Mouse (Mus musculus): ENCODE measurements around the gene Pym1. TPM values are rescaled to one million over a fixed set of nuclear protein-coding genes. Genes with fewer than 3 reads are reported as not detected.

The Pym1 gene
- polyA plus RNA-seq (2017; shearing (Covaris generic)), result 10 to 100 TPM; 40.9 to 52.5 TPM

GRCm38 (mm10) chr10:128747646-128748251 lies at the start of gene Pym1:
Gene Pym1 (plus strand): TSS chr10:128747889.

GRCm38 (mm10) chr10:128703895-128704294 lies 43.8 kb upstream of the Pym1 start, which contains the start of gene Pmel:
Gene Pmel (plus strand): TSS chr10:128704195.

GRCm38 (mm10) chr10:128704491-128705316 lies 43.0 kb upstream of the Pym1 start, which contains the start of gene Cdk2:
Gene Cdk2 (minus strand): TSS chr10:128705031.

GRCm38 (mm10) chr10:128744680-128745601 lies 2.7 kb upstream of the Pym1 start, which contains the start of gene Dgka:
Gene Dgka (minus strand): TSS chr10:128744855.

GRCm38 (mm10) chr10:128790398-128791124 lies 42.9 kb downstream of the Pym1 start, which contains the start of gene Mmp19:
Gene Mmp19 (plus strand): TSS chr10:128790910.

GRCm38 (mm10) chr10:128803771-128804270 lies 56.1 kb downstream of the Pym1 start, which contains the start of gene Dnajc14:
Gene Dnajc14 (plus strand): TSS chr10:128804062.

GRCm38 (mm10) chr10:128804271-128805091 lies 56.8 kb downstream of the Pym1 start, which contains the start of gene Tmem198b:
Gene Tmem198b (minus strand): TSS chr10:128804370.

Other genes starting within 250 kb of the Pym1 start
- gene Myl6b, start 249.2 kb upstream of the Pym1 start, polyA plus RNA-seq (2017; shearing (Covaris generic)), result 1 to 10 TPM; 2.8 to 4.1 TPM
- 100 to 1,000 TPM; 152 to 259 TPM for gene Esyt1, start 222.0 kb upstream of the Pym1 start, polyA plus RNA-seq (2017; shearing (Covaris generic))
- gene Zc3h10, start 200.1 kb upstream of the Pym1 start, polyA plus RNA-seq (2017; shearing (Covaris generic)), result 10 to 100 TPM; 14.8 to 21.0 TPM
- gene Rpl41, start 198.6 kb upstream of the Pym1 start, polyA plus RNA-seq (2017; shearing (Covaris generic)), result 1,000 to 10,000 TPM; 2,295 to 3,397 TPM
- gene Pa2g4, start 181.9 kb upstream of the Pym1 start, polyA plus RNA-seq (2017; shearing (Covaris generic)), result 10 to 100 TPM; 32.7 to 42.9 TPM
- gene Erbb3, start 158.2 kb upstream of the Pym1 start, polyA plus RNA-seq (2017; shearing (Covaris generic)), result 10 to 100 TPM in 1 of 2 experiments, 1 to 10 TPM in 1; 2.0 to 15.0 TPM
- gene Rps26, start 121.1 kb upstream of the Pym1 start, polyA plus RNA-seq (2017; shearing (Covaris generic)), result 1,000 to 10,000 TPM in 1 of 2 experiments, 100 to 1,000 TPM in 1; 586 to 1,014 TPM
- 10 to 100 TPM; 77.6 to 81.2 TPM for gene Ikzf4, start 101.9 kb upstream of the Pym1 start, polyA plus RNA-seq (2017; shearing (Covaris generic))
- gene Suox, start 73.8 kb upstream of the Pym1 start, polyA plus RNA-seq (2017; shearing (Covaris generic)), result 10 to 100 TPM; 45.6 to 47.3 TPM
- 10 to 100 TPM; 36.9 to 40.5 TPM for gene Rab5b, start 51.6 kb upstream of the Pym1 start, polyA plus RNA-seq (2017; shearing (Covaris generic))
- gene Pmel, start 43.7 kb upstream of the Pym1 start, polyA plus RNA-seq (2017; shearing (Covaris generic)), result 1 to 10 TPM; 3.4 to 6.2 TPM
- gene Cdk2, start 42.9 kb upstream of the Pym1 start, polyA plus RNA-seq (2017; shearing (Covaris generic)), result 10 to 100 TPM; 42.5 to 47.5 TPM
- 100 to 1,000 TPM; 586 to 621 TPM for gene Dgka, start 3.0 kb upstream of the Pym1 start, polyA plus RNA-seq (2017; shearing (Covaris generic))
- gene Mmp19, start 43.0 kb downstream of the Pym1 start, polyA plus RNA-seq (2017; shearing (Covaris generic)), result under 1 TPM; 0.43 to 0.45 TPM
- 10 to 100 TPM; 67.6 to 90.9 TPM for gene Dnajc14, start 56.2 kb downstream of the Pym1 start, polyA plus RNA-seq (2017; shearing (Covaris generic))
- 1 to 10 TPM; 2.8 to 4.2 TPM for gene Tmem198b, start 56.5 kb downstream of the Pym1 start, polyA plus RNA-seq (2017; shearing (Covaris generic))
- 100 to 1,000 TPM; 141 to 143 TPM for gene Sarnp, start 69.4 kb downstream of the Pym1 start, polyA plus RNA-seq (2017; shearing (Covaris generic))
- gene Ormdl2, start 73.8 kb downstream of the Pym1 start, polyA plus RNA-seq (2017; shearing (Covaris generic)), result 10 to 100 TPM; 55.1 to 69.2 TPM
- 1 to 10 TPM; 3.8 to 3.9 TPM for gene Gdf11, start 143.8 kb downstream of the Pym1 start, polyA plus RNA-seq (2017; shearing (Covaris generic))
- gene Cd63, start 153.1 kb downstream of the Pym1 start, polyA plus RNA-seq (2017; shearing (Covaris generic)), result 1 to 10 TPM; 2.9 to 7.2 TPM
- 10 to 100 TPM in 1 of 2 experiments, 1 to 10 TPM in 1; 9.4 to 10.6 TPM for gene Rdh5, start 175.0 kb downstream of the Pym1 start, polyA plus RNA-seq (2017; shearing (Covaris generic))
- gene Bloc1s1, start 176.1 kb downstream of the Pym1 start, polyA plus RNA-seq (2017; shearing (Covaris generic)), result 100 to 1,000 TPM; 211 to 212 TPM
- 10 to 100 TPM; 10.4 to 15.0 TPM for gene Itga7, start 185.9 kb downstream of the Pym1 start, polyA plus RNA-seq (2017; shearing (Covaris generic))
- gene Mettl7b, start 213.1 kb downstream of the Pym1 start, polyA plus RNA-seq (2017; shearing (Covaris generic)), result under 1 TPM in 1 of 2 experiments, not detected in 1; 0.33 TPM
- not detected for gene Olfr9, start 241.5 kb downstream of the Pym1 start, polyA plus RNA-seq (2017; shearing (Covaris generic))

All from activated CD4-positive, CD25-positive, alpha-beta regulatory T cell (primary cell).